Mouse (Mus musculus) heart, postnatal 0 days (tissue): ENCODE data around the gene Socs7. TPM values are rescaled to one million over a fixed set of nuclear protein-coding genes. Genes with fewer than 3 reads are reported as not detected.

Experiments used
- ATAC-seq: fragments of 200-750 bp; cut with Nextera tagmentation; 2 replicates; pipeline ENCODE4 v1.8.0; 2017; ENCODE audit warnings: low read depth, moderate number of reproducible peaks, moderate library complexity; ENCODE audit not compliant: insufficient read depth
- DNase-seq: peaks from one replicate; pipeline ENCODE4 v3.0.0-alpha.2; 2016; ENCODE audit warnings: low spot score
- H3K27ac ChIP-seq: fragments of 300-500 bp; sonication (generic); 2 replicates; pipeline ENCODE4 v1.5.1; 2014; ENCODE audit warnings: low read depth, mild to moderate bottlenecking
- H3K27me3 ChIP-seq: fragments of 300-500 bp; sonication (generic); 2 replicates; pipeline ENCODE4 v1.6.1; 2014; ENCODE audit warnings: low read length, mixed read lengths; ENCODE audit not compliant: control insufficient read depth, insufficient read depth
- H3K36me3 ChIP-seq: fragments of 300-500 bp; sonication (generic); replicated peaks from 2 replicates; pipeline ENCODE4 v1.6.1; 2014; ENCODE audit warnings: low read length, mixed read lengths; ENCODE audit not compliant: control insufficient read depth, insufficient read depth
- H3K4me1 ChIP-seq: fragments of 300-500 bp; sonication (generic); 2 replicates; pipeline ENCODE4 v1.6.1; 2014; ENCODE audit warnings: antibody characterized with exemption; ENCODE audit not compliant: control insufficient read depth, insufficient read depth
- H3K4me2 ChIP-seq: fragments of 300-500 bp; sonication (generic); 2 replicates; pipeline ENCODE4 v1.6.1; 2014; ENCODE audit warnings: low read depth, mild to moderate bottlenecking, low read length, moderate library complexity
- H3K4me3 ChIP-seq: fragments of 300-500 bp; sonication (generic); 2 replicates; pipeline ENCODE4 v1.5.1; 2014; ENCODE audit warnings: low read depth, low read length
- H3K9ac ChIP-seq: fragments of 300-500 bp; sonication (generic); replicated peaks from 2 replicates; pipeline ENCODE4 v1.6.1; 2014; ENCODE audit warnings: low read depth, low read length, mixed read lengths
- H3K9me3 ChIP-seq: fragments of 300-500 bp; sonication (generic); replicated peaks from 2 replicates; pipeline ENCODE4 v1.6.1; 2016; ENCODE audit warnings: low read length; ENCODE audit not compliant: control insufficient read depth
- CTCF ChIP-seq: IDR thresholded peaks from 2 replicates; pipeline ENCODE4 v1.5.1; 2016; ENCODE audit warnings: antibody characterized with exemption, control low read depth, low read depth
- EP300 ChIP-seq: IDR thresholded peaks from 2 replicates; pipeline ENCODE4 v1.6.1; 2016; ENCODE audit warnings: antibody characterized with exemption, low read depth
- WGBS: fragments of 180-500 bp; shearing (Covaris S2); extraction: QIAGEN DNeasy Blood & Tissue Kit; methylation state at CpG from one replicate; pipeline ENCODE4 v1.1.7; 2014; 5-methylcytosine and 5-hydroxymethylcytosine counted together
- polyA plus RNA-seq: library from polyadenylated mRNA; unstranded; fragments of >200 nt; fragmentation: Nextera tagmentation; extraction: Ambion mirVana; gene quantifications from 2 replicates; pipeline ENCODE4 v1.2.1, GENCODE M21; 2015
- total RNA-seq: library from RNA; depleted of rRNA; stranded (reverse); fragments of >200 nt; gene quantifications from 2 replicates; pipeline ENCODE4 v1.2.3, GENCODE M21; 2014; ENCODE audit warnings: low replicate concordance

Gene Socs7
- total and polyA plus RNA-seq, 2 experiments from 2014 or later: 2.1 to 15.4 TPM

DNA sequence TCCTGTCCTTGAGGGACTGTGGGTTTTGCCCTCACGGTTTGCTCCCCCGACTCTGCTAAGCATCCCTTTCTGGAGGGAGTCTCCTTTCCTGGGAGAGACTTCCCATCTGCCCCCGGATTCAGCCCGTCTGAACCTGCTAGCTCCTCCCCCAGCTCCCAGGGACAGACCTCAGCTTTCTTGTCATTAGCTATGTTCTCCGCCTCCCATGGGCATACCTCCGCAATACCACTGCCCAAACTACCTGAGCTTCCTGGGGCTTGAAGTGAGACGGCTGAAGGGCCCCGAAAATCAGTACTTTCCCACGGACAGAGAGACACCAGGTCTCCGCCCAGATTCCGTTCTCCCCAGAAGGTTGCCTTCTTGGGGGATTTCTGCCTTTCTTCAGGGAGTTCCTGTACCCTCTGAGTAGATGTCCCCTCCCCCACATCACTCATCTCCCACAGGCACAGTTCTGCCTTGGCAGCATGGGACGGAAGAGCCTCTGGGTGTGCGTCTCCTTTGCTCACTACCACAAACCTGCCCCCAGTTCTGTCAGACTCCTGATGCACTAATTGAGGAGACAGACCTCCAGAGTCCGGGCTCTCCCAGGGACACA, 25.5 kb upstream of the Socs7 start:
- H3K27ac ChIP-seq: no peak overlapping the region
- no peak overlapping the region for H3K9ac ChIP-seq
- DNase-seq (no peak), ATAC-seq (no peak)
- no peak for TF ChIP-seq EP300
- TF ChIP-seq CTCF: no peak
- 63% methylated on average over 14 of the region's 14 CpGs for WGBS
- H3K4me1 ChIP-seq: peaks cover 6% of the 10 kb centered on the region; the same call in 1 of the 2 replicates
- no peaks in the 10 kb centered on the region for H3K36me3 ChIP-seq
- no peaks in the 10 kb centered on the region for H3K9me3 ChIP-seq
- no peak overlapping the region for H3K4me3 ChIP-seq
- peaks cover 29% of the 10 kb centered on the region for H3K27me3 ChIP-seq
- no peak overlapping the region for H3K4me2 ChIP-seq

DNA sequence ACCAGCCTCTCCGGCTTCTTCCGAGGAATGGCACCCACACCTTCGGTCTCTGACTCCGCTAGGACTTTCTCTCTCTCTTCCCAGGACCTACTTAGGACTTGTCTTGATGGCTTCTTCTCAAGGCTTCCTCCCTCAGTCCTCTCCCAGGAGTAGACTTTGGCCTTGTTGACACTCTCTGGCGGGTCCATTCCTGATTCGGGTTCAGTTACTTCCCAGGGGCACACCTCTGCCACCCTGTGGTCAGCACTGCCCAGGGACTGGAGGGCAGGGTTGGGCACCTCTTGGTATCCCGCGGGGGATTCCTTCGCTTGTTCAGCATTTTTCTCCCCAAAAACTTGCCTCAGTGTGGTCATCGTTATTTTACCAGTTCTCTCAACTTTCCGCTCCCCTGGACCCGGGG, 25.0 kb upstream of the Socs7 start:
- peaks cover 31% of the 10 kb centered on the region for H3K27me3 ChIP-seq

DNA sequence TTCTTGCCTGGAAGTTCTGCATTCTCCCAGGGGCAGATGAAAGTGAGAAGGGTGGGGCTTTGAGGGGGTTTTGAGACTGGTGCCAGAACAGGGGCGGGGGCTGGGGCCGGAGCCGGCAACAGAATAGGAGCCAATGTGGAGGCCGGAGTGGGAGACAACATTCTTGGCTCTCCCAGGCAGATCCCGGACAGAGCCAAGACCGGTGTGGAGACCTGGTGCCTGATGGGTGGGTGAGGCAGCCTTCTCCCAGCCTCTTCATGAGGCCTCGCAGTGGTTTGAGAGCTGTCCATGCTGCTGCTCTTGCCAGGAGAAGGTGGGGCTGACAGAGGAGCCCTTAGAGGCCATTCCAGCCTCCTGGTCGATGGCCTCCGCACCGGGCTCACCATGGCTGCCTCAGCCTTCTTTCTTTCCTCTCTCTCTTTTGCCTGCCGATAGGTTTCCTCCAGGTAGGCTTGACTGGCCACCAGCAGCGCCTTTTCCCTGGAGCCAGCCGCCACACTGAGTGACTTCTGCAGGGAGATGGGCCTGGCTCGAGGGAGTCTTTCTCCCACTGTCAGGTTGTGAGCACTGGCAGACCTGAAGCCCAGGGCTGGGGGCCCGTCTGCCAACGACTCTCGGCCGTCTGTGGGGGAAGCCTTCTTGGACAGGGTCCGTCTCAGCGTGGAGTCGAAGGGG, 23.9 kb upstream of the Socs7 start:
- no peak overlapping the region for H3K27ac ChIP-seq
- peak overlapping the region; percentile 23 for H3K4me3 ChIP-seq
- DNase-seq (no peak), ATAC-seq (0 out of 2 replicates have a peak, but pooled peaks have one; percentile 17)
- H3K27me3 ChIP-seq: peaks cover 33% of the 10 kb centered on the region
- WGBS: 28% methylated on average over 21 of the region's 21 CpGs
- H3K4me1 ChIP-seq: peaks cover 6% of the 10 kb centered on the region; the same call in 1 of the 2 replicates
- no peaks in the 10 kb centered on the region for H3K36me3 ChIP-seq
- 0 out of 2 replicates have a peak overlapping the region, but pooled peaks have one; percentile 4 for H3K9ac ChIP-seq
- no peaks in the 10 kb centered on the region for H3K9me3 ChIP-seq
- peak overlapping the region; percentile 58 for H3K4me2 ChIP-seq
- TF ChIP-seq CTCF: no peak
- TF ChIP-seq EP300: no peak

More for the DNA sequence above, 25.0 kb upstream of the Socs7 start:
- no peak overlapping the region for H3K4me2 ChIP-seq
- DNase-seq (no peak), ATAC-seq (no peak)
- H3K27ac ChIP-seq: no peak overlapping the region
- H3K4me3 ChIP-seq: no peak overlapping the region
- 81% methylated on average over 12 of the region's 12 CpGs for WGBS
- no peaks in the 10 kb centered on the region for H3K36me3 ChIP-seq
- H3K9me3 ChIP-seq: no peaks in the 10 kb centered on the region
- H3K4me1 ChIP-seq: peaks cover 6% of the 10 kb centered on the region; the same call in 1 of the 2 replicates
- H3K9ac ChIP-seq: no peak overlapping the region
- no peak for TF ChIP-seq CTCF
- TF ChIP-seq EP300: no peak

DNA sequence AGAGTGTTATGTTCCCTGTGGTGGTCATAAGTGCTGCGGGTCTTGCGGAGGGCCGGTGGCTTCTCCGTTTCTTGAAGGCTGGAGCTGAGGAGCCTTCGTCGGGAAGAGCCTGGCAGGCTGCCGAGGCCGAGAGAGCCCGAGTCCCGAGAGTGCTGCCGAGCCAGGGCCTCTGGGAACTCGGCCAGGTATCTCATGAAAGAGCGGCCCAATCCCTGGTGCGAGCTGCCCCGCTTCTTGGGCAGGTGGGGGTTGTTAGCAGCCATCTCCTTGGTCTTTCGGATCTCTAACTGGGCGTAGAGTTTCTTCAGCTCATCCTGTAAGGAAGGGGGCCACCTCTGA, 23.4 kb upstream of the Socs7 start:
- Histone ChIP-seq H3K27me3 (peaks cover 33% of the 10 kb centered on the region), H3K4me3 (peak overlapping the region; percentile 23), H3K9ac (peak overlapping the region; percentile 4; the same call in 1 of the 2 replicates), H3K4me1 (peaks cover 6% of the 10 kb centered on the region; the same call in 1 of the 2 replicates), H3K4me2 (peak overlapping the region; percentile 58), H3K9me3 (no peaks in the 10 kb centered on the region), H3K36me3 (no peaks in the 10 kb centered on the region), H3K27ac (no peak overlapping the region)
- peak; percentile 43 for DNase-seq
- 11% methylated on average over 17 of the region's 17 CpGs for WGBS
- TF ChIP-seq EP300: no peak
- TF ChIP-seq CTCF: no peak
- ATAC-seq: no peak

DNA sequence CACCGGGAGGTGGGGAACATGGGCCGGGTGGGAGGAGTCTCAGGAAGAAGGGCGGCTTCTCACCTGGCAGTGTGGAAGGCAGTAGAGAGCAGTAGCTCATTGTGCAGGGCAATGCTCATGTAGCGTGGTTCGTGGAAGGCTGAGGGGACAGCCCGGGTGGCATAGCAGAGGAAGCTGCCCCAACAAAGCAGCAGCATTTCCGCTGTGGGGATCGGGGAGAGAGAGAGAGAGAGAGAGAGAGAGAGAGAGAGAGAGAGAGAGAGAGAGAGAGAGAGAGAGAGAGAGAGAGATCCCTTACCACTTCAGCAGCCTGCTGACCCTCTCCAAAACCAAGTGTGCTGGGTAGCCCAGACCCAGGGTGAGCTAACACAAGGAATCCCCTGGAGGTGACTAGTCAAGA, 19.2 kb upstream of the Socs7 start:
- Histone ChIP-seq H3K4me2 (peak overlapping the region; percentile 32; the same call in 1 of the 2 replicates), H3K9ac (no peak overlapping the region)
- 34% methylated on average over 8 of the region's 8 CpGs for WGBS

More for the DNA sequence above, 19.2 kb upstream of the Socs7 start:
- H3K4me1 ChIP-seq: peaks cover 6% of the 10 kb centered on the region; the same call in 1 of the 2 replicates
- H3K4me3 ChIP-seq: no peak overlapping the region
- no peak for ATAC-seq
- H3K27me3 ChIP-seq: peaks cover 7% of the 10 kb centered on the region; the same call in 1 of the 2 replicates
- TF ChIP-seq EP300 (no peak), CTCF (no peak)
- no peak for DNase-seq
- H3K27ac ChIP-seq: no peak overlapping the region
- H3K9me3 ChIP-seq: no peaks in the 10 kb centered on the region
- no peaks in the 10 kb centered on the region for H3K36me3 ChIP-seq
